Mouse (Mus musculus) forebrain, embryonic 11.5 days (tissue): ENCODE data around the gene Rfx1. TPM values are rescaled to one million over a fixed set of nuclear protein-coding genes. Genes with fewer than 3 reads are reported as not detected.

Experiments
- ATAC-seq: fragments of 200-750 bp; cut with Nextera tagmentation; replicated peaks from 2 replicates; pipeline ENCODE4 v1.8.0; 2017; ENCODE audit warnings: moderate TSS enrichment; ENCODE audit not compliant: low FRiP score
- DNase-seq: peaks from one replicate; pipeline ENCODE4 v3.0.0-alpha.2; 2017; ENCODE audit warnings: low spot score
- H3K27ac ChIP-seq: fragments of 300-500 bp; sonication (generic); 2 replicates; pipeline ENCODE4 v1.5.1; 2014; ENCODE audit warnings: low read depth, low read length
- H3K27me3 ChIP-seq: fragments of 300-500 bp; sonication (generic); 2 replicates; pipeline ENCODE4 v1.6.1; 2014; ENCODE audit warnings: mild to moderate bottlenecking, low read length, mixed read lengths; ENCODE audit not compliant: control insufficient read depth, insufficient read depth
- H3K36me3 ChIP-seq: fragments of 300-500 bp; sonication (generic); 2 replicates; pipeline ENCODE4 v1.6.1; 2014; ENCODE audit warnings: mild to moderate bottlenecking, low read length, moderate library complexity, mixed read lengths; ENCODE audit not compliant: control insufficient read depth, insufficient read depth
- H3K4me1 ChIP-seq: fragments of 300-500 bp; sonication (generic); replicated peaks from 2 replicates; pipeline ENCODE4 v1.6.1; 2014; ENCODE audit warnings: low read length, mixed read lengths; ENCODE audit not compliant: control insufficient read depth, insufficient read depth
- H3K4me2 ChIP-seq: fragments of 300-500 bp; sonication (generic); 2 replicates; pipeline ENCODE4 v1.6.1; 2014; ENCODE audit warnings: low read depth, mild to moderate bottlenecking, low read length, moderate library complexity, mixed read lengths; ENCODE audit not compliant: severe bottlenecking
- H3K4me3 ChIP-seq: fragments of 300-500 bp; sonication (generic); 2 replicates; pipeline ENCODE4 v1.5.1; 2014; ENCODE audit warnings: low read depth, low read length
- H3K9ac ChIP-seq: fragments of 300-500 bp; sonication (generic); 2 replicates; pipeline ENCODE4 v1.6.1; 2014; ENCODE audit warnings: low read length
- H3K9me3 ChIP-seq: fragments of 300-500 bp; sonication (generic); 2 replicates; pipeline ENCODE4 v1.6.1; 2016; ENCODE audit warnings: low read length, mixed read lengths; ENCODE audit not compliant: control insufficient read depth
- WGBS: fragments of 180-500 bp; shearing (Covaris S2); extraction: QIAGEN DNeasy Blood & Tissue Kit; methylation state at CpG from one replicate; pipeline ENCODE4 v1.1.7; 2014; 5-methylcytosine and 5-hydroxymethylcytosine counted together
- polyA plus RNA-seq: library from polyadenylated mRNA; unstranded; fragments of >200 nt; fragmentation: Nextera tagmentation; extraction: Ambion mirVana; gene quantifications from 2 replicates; pipeline ENCODE4 v1.2.1, GENCODE M21; 2014

Rfx1 gene
- polyA plus RNA-seq: 11.0 and 11.5 TPM in 2 replicates

- Histone ChIP-seq H3K9me3 (no peaks in the 10 kb centered on the region), H3K9ac (peak within 1 kb of the TSS; percentile 89), H3K36me3 (no peaks in the 10 kb centered on the region), H3K27me3 (no peaks in the 10 kb centered on the region), H3K4me3 (peak within 1 kb of the TSS; percentile 96), H3K27ac (peak within 1 kb of the TSS; percentile 91), H3K4me1 (peaks cover 2% of the 10 kb centered on the region; the same call in 1 of the 2 replicates), H3K4me2 (peak within 1 kb of the TSS; percentile 81)
- WGBS: under 1% methylated on average over 51 of the region's 51 CpGs
- ATAC-seq (peak; percentile 99), DNase-seq (peak; percentile 99)
Measured at GRCm38 (mm10) chr8:84066291-84066930, at the start of gene Rfx1. Gene Rfx1, plus strand, starts transcription at chr8:84066834.

- Histone ChIP-seq H3K27me3 (peaks cover 8% of the 10 kb centered on the region), H3K9me3 (no peaks in the 10 kb centered on the region), H3K4me1 (0 out of 2 replicates have a peak, but pooled peaks cover 3% of the 10 kb centered on the region), H3K4me2 (no peak overlapping the region), H3K27ac (no peak overlapping the region), H3K4me3 (no peak overlapping the region), H3K36me3 (no peaks in the 10 kb centered on the region), H3K9ac (no peak overlapping the region)
- no peak for DNase-seq
- WGBS: 85% methylated on average over 9 of the region's 9 CpGs
- no peak for ATAC-seq
Measured at GRCm38 (mm10) chr8:84019738-84020137, 46.9 kb upstream of the Rfx1 start.

- peaks cover 13% of the 10 kb centered on the region for H3K27me3 ChIP-seq
Measured at GRCm38 (mm10) chr8:84021096-84021495, 45.5 kb upstream of the Rfx1 start, which contains the start of gene Palm3. Gene Palm3, plus strand, starts transcription at chr8:84021471.

GRCm38 (mm10) chr8:84021569-84021968, 45.1 kb upstream of the Rfx1 start:
- Histone ChIP-seq H3K27ac (no peak overlapping the region), H3K4me1 (0 out of 2 replicates have a peak, but pooled peaks cover 3% of the 10 kb centered on the region), H3K27me3 (peaks cover 16% of the 10 kb centered on the region), H3K36me3 (no peaks in the 10 kb centered on the region), H3K4me2 (0 out of 2 replicates have a peak overlapping the region, but pooled peaks have one; percentile 9), H3K9me3 (no peaks in the 10 kb centered on the region), H3K9ac (no peak overlapping the region), H3K4me3 (no peak overlapping the region)
- ATAC-seq: no peak
- DNase-seq: peak; percentile 50
- 50% methylated on average over 12 of the region's 12 CpGs for WGBS

More at GRCm38 (mm10) chr8:84021096-84021495, 45.5 kb upstream of the Rfx1 start, which contains the start of gene Palm3:
- ATAC-seq (no peak), DNase-seq (peak; percentile 63)
- H3K4me1 ChIP-seq: 0 out of 2 replicates have a peak, but pooled peaks cover 3% of the 10 kb centered on the region
- H3K36me3 ChIP-seq: no peaks in the 10 kb centered on the region
- no peaks in the 10 kb centered on the region for H3K9me3 ChIP-seq
- 0 out of 2 replicates have a peak within 1 kb of the TSS, but pooled peaks have one; percentile 9 for H3K4me2 ChIP-seq
- H3K27ac ChIP-seq: no peak within 1 kb of the TSS
- H3K4me3 ChIP-seq: no peak within 1 kb of the TSS
- 13% methylated on average over 18 of the region's 18 CpGs for WGBS
- H3K9ac ChIP-seq: 0 out of 2 replicates have a peak within 1 kb of the TSS, but pooled peaks have one; percentile 20

GRCm38 (mm10) chr8:84023085-84023484, 43.5 kb upstream of the Rfx1 start:
- ATAC-seq (no peak), DNase-seq (peak; percentile 45)
- 0 out of 2 replicates have a peak, but pooled peaks cover 3% of the 10 kb centered on the region for H3K4me1 ChIP-seq
- no peak overlapping the region for H3K4me3 ChIP-seq
- no peak overlapping the region for H3K27ac ChIP-seq
- no peak overlapping the region for H3K4me2 ChIP-seq
- 64% methylated on average over 5 of the region's 5 CpGs for WGBS
- H3K27me3 ChIP-seq: peaks cover 22% of the 10 kb centered on the region
- no peaks in the 10 kb centered on the region for H3K36me3 ChIP-seq
- no peaks in the 10 kb centered on the region for H3K9me3 ChIP-seq
- no peak overlapping the region for H3K9ac ChIP-seq

- no peak for DNase-seq
- Histone ChIP-seq H3K9me3 (no peaks in the 10 kb centered on the region), H3K36me3 (no peaks in the 10 kb centered on the region), H3K4me3 (no peak overlapping the region), H3K27me3 (peaks cover 25% of the 10 kb centered on the region), H3K27ac (no peak overlapping the region), H3K4me1 (0 out of 2 replicates have a peak, but pooled peaks cover 3% of the 10 kb centered on the region), H3K9ac (no peak overlapping the region), H3K4me2 (no peak overlapping the region)
- WGBS: 72% methylated on average over 1 of the region's 1 CpGs
- no peak for ATAC-seq
Measured at GRCm38 (mm10) chr8:84023631-84024030, 43.0 kb upstream of the Rfx1 start.

- Histone ChIP-seq H3K9ac (no peak overlapping the region), H3K9me3 (no peaks in the 10 kb centered on the region), H3K27me3 (peaks cover 25% of the 10 kb centered on the region), H3K27ac (no peak overlapping the region), H3K4me1 (0 out of 2 replicates have a peak, but pooled peaks cover 3% of the 10 kb centered on the region), H3K4me2 (no peak overlapping the region), H3K4me3 (no peak overlapping the region), H3K36me3 (no peaks in the 10 kb centered on the region)
- DNase-seq: peak; percentile 85
- no peak for ATAC-seq
- 11% methylated on average over 10 of the region's 10 CpGs for WGBS
Measured at GRCm38 (mm10) chr8:84024171-84024570, 42.5 kb upstream of the Rfx1 start.

- H3K4me3 ChIP-seq: peak overlapping the region; percentile 34
- no peaks in the 10 kb centered on the region for H3K9me3 ChIP-seq
- no peak overlapping the region for H3K27ac ChIP-seq
- peak; percentile 86 for DNase-seq
- WGBS: 1% methylated on average over 41 of the region's 41 CpGs
- peak overlapping the region; percentile 61 for H3K4me2 ChIP-seq
- no peaks in the 10 kb centered on the region for H3K36me3 ChIP-seq
- H3K27me3 ChIP-seq: peaks cover 22% of the 10 kb centered on the region
- 0 out of 2 replicates have a peak, but pooled peaks cover 3% of the 10 kb centered on the region for H3K4me1 ChIP-seq
- H3K9ac ChIP-seq: peak overlapping the region; percentile 41; the same call in 1 of the 2 replicates
- ATAC-seq: peak; percentile 80
Measured at GRCm38 (mm10) chr8:84025863-84026262, 40.8 kb upstream of the Rfx1 start.
